Mouse (Mus musculus): Measurements from ENCODE around the gene Mndal.
"Not testable (repeated sequence)": the region's sequence is repeated elsewhere in the genome, so short reads cannot be mapped to it uniquely, and the experiment has no call there.

Mndal gene

GRCm38 (mm10) chr1:173887026-173887787, 55.1 kb downstream of the Mndal start:
- DNase-seq = not testable (repeated sequence)

- peak; percentile 57 for DNase-seq
Observed at GRCm38 (mm10) chr1:173880004-173880666, 62.2 kb downstream of the Mndal start.

DNA sequence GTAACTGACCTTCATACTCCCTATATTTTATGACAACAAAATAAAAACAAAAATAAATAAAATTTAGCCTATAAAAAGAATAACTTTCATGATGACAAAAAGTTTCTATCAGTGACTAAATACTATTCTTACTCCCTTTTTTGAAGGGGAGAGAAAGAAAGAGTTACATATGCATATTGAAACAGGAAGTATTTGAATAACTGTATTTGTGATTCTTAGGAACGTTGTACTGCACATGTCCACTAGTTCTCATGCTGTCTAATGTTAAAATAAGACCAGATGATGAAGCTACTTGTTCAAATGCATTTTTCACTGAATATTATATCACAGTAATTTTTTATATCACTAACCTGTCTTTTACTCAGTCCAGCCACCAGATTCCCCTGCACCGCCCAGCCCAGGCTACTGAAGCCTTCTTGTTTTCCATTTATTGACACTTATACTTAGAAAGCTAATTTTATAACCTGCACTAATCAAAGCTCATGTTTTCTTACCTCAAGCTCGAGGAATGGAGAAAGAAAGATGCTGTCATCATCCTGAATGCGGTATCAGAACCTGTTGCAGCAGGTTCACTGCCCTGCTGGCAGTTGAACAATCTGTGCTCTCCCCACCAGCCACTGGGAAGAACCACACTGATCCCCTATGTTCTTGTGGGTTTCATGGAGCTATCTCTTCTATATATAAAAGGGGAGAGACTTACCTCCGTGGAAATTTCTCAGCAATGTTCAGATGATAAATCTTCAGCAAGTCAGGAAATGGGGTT, 62.9 kb downstream of the Mndal start:
- DNase-seq = not testable (repeated sequence)

- DNase-seq = not testable (repeated sequence)
Observed at GRCm38 (mm10) chr1:173878264-173878663, 64.0 kb downstream of the Mndal start.

DNA sequence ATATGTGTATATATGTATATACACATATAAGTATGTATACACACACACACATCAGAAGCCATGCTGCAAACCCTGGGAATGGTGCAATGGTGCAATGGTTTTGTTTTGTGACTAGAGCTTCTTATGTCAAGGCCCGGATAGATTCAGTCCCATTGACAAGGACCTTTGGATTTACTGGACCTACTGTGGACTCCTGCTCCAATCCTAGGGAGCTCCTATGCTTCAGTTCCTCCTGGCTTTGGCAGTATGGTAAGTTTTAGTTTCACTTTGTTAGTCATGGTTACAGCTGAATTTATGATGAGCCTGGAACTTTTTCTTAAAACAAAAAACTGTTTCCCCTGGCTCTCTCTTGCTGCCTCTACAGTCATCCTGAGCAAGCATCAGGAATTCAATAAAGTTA, 65.2 kb downstream of the Mndal start:
- DNase-seq = not testable (repeated sequence)

DNA sequence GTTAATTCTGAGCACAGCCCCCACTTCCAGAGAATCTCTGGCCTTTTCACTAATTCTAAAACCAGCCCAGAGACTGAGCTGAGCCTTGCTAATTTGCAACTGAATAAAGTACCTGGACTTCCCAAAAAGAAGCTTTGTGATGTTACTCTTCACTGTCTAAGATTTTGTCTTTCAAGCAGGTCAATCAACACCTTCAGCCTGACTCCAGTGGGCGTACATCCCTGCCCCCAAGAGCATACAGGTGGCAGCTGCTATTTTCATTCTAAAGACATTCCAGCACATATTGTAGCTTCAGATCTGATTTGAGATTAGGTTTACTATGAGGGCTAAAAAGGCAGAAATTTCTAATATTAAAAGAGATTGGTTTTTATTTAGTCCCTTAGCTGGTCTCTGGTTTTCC, 73.7 kb downstream of the Mndal start:
- not testable (repeated sequence) for DNase-seq

- no peak for DNase-seq
Observed at GRCm38 (mm10) chr1:173866504-173866903, 75.8 kb downstream of the Mndal start.

DNA sequence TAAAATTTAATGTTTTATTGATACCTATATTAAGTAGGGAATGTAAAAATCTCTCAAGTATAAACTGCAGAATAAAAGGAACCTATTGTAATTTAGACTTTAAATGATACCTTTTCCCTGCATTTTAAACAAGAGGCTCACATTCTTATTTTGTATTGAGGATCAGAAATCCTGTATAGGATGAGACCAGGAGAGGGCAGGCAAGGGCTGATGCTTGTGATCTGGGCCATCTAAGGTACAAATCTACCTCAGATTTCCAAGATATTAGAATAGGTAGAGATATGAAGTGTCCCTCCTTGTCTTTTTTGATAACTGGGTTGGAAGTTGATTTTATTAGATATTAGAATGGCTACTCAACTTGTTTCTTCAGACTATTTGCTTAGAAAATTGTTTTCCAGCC, 88.6 kb downstream of the Mndal start:
- peak; percentile 17 for DNase-seq

GRCm38 (mm10) chr1:173852853-173853252, 89.4 kb downstream of the Mndal start:
- DNase-seq = peak; percentile 5

DNA sequence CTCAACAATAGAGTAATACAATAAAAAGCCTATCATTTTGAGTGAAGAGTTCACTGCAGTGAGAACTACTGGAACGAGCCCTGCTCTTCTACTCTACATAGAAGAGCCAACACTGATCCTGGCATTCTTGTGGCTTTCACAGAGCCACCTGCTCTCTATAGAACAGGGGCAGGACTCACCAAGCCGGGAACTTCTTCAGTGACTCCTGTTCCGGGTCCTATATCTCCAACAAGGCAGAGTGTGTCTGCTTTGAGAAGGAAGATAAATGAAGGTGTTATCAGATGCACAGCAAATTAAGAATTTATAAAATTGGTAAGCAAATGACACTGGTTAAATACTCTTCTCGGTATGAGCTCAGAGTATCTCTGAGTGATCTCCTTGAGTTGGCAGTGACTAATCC, 96.1 kb downstream of the Mndal start:
- not testable (repeated sequence) for DNase-seq

GRCm38 (mm10) chr1:173844754-173845153, 97.5 kb downstream of the Mndal start:
- no peak for DNase-seq

- DNase-seq = not testable (repeated sequence)
Observed at GRCm38 (mm10) chr1:173821481-173821803, 120.8 kb downstream of the Mndal start.

DNA sequence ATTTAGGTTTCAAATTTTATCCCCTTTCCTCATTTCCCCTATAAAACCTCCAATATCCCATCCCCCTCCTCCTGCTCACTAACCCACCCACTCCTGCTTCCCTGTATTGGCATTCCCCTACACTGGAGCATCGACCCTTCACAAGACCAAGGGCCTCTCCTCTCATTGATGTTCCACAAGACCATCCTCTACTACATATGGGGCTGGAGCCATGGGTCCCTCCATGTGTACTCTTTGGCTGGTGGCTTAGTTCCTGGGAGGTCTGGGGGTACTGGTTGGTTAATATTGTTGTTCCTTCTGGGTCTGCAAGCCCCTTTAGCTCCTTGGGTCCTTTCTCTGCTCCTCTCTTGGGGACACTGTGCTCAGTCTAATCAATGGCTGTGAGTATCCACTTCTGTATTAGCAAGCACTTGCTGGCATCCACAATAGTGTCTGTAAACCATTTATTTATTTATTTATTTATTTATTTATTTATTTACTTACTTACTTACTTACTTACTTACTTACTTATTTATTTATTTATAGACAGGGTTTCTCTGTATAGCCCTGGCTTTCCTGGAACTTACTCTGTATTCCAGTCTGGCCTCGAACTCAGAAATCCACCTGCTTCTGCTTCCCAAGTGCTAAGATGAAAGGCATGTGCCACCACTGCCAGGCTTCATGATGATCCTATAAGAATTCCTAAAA, 121.4 kb downstream of the Mndal start:
- not testable (repeated sequence) for DNase-seq

DNA sequence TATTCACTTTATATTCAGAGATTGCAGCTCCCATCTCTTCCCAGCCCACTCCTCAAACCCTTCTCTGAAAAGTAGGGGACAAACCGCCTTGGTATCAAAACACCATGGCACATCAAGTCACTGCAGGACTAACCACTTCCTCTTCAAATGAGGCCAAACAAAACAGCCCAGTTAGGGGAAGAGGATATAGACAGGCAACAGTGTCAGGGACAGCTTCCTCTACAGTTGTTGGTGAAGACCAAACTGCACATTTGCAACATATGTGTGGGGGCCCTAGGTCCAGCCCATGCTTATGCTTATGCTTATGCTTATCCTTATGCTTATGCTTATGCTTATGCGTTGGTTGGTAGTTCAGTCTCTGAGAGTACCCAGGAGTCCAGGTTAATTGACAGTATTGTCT, 133.0 kb downstream of the Mndal start:
- DNase-seq = peak; percentile 38

DNA sequence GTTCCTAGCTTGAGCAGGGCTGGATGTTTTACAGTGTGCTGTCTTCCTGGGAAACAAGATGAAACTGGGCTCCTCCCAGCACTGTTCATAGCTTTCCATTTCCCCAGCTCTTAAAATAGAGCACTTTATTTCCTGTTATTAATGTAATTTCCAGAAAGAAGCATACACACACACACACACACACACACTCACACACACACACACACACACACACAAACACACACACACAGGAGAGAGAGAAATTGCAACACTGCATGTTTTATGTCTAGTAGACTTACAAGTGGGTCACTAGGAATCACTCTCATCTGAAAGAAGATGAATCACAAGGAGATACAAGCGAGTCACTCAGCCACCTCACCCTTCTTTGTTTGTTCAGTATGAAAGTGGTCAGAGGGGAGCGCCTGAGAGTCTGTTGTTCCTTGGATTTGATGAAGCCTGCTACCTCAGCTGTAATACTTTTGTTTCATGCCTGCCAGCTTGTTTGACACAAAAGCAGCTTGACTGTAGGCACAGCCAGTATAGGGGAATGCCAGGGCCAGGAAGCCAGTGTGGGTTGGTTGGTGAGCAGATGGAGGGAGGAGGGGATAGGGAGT, 139.5 kb downstream of the Mndal start:
- peak; percentile 27 for DNase-seq

- DNase-seq = not testable (repeated sequence)
Observed at GRCm38 (mm10) chr1:173802207-173802606, 140.1 kb downstream of the Mndal start.

GRCm38 (mm10) chr1:173801791-173802190, 140.5 kb downstream of the Mndal start:
- DNase-seq = not testable (repeated sequence)

Data from lung, postnatal 36 days (tissue).